Mouse (Mus musculus): ENCODE measurements around the gene Plxna4.

Plxna4 gene

GRCm38 (mm10) chr6:32588056-32588671 is at the start of gene Plxna4:
TSS of gene Plxna4 (minus strand) at chr6:32588192.
- DNase-seq (ENCODE audit: low spot score in 2 of 2), result peak in 1 of 2 experiments; percentile 64

GRCm38 (mm10) chr6:32637568-32638183 is 49.7 kb upstream of the Plxna4 start:
- DNase-seq (ENCODE audit: low spot score in 2 of 2), result no peak

- no peak for DNase-seq (ENCODE audit: low spot score in 2 of 2)
These were observed 22.7 kb upstream of the Plxna4 start for GRCm38 (mm10) chr6:32610712-32611111.

- DNase-seq (ENCODE audit: low spot score in 2 of 2), result no peak
These were observed 18.8 kb upstream of the Plxna4 start for GRCm38 (mm10) chr6:32606787-32607186.

GRCm38 (mm10) chr6:32605581-32605980 is 17.6 kb upstream of the Plxna4 start:
- DNase-seq (ENCODE audit: low spot score in 2 of 2), result no peak

GRCm38 (mm10) chr6:32604901-32605300 is 16.9 kb upstream of the Plxna4 start:
- no peak for DNase-seq (ENCODE audit: low spot score in 2 of 2)

- DNase-seq (ENCODE audit: low spot score in 2 of 2), result no peak
These were observed 14.1 kb upstream of the Plxna4 start for GRCm38 (mm10) chr6:32602130-32602529.

GRCm38 (mm10) chr6:32601306-32601705 is 13.3 kb upstream of the Plxna4 start:
- DNase-seq (ENCODE audit: low spot score in 2 of 2), result no peak

GRCm38 (mm10) chr6:32595591-32595990 is 7.6 kb upstream of the Plxna4 start:
- DNase-seq (ENCODE audit: low spot score in 2 of 2), result no peak

- DNase-seq (ENCODE audit: low spot score in 2 of 2), result peak; percentile 47 to 81
These were observed 3.2 kb upstream of the Plxna4 start for GRCm38 (mm10) chr6:32590979-32591758.

GRCm38 (mm10) chr6:32589632-32590031 is 1.6 kb upstream of the Plxna4 start:
- no peak for DNase-seq (ENCODE audit: low spot score in 2 of 2)

GRCm38 (mm10) chr6:32587136-32588009 is 619 bp downstream of the Plxna4 start:
- peak; percentile 28 to 56 for DNase-seq (ENCODE audit: low spot score in 2 of 2)

GRCm38 (mm10) chr6:32586821-32587135 is 1.2 kb downstream of the Plxna4 start:
- DNase-seq (ENCODE audit: low spot score in 2 of 2), result no peak

- peak in 1 of 2 experiments; percentile 52 for DNase-seq (ENCODE audit: low spot score in 2 of 2)
These were observed 1.6 kb downstream of the Plxna4 start for GRCm38 (mm10) chr6:32586390-32586789.

GRCm38 (mm10) chr6:32585211-32585610 is 2.8 kb downstream of the Plxna4 start:
- DNase-seq (ENCODE audit: low spot score in 2 of 2), result no peak

- no peak for DNase-seq (ENCODE audit: low spot score in 2 of 2)
These were observed 3.6 kb downstream of the Plxna4 start for GRCm38 (mm10) chr6:32584243-32584880.

- no peak for DNase-seq (ENCODE audit: low spot score in 2 of 2)
These were observed 4.4 kb downstream of the Plxna4 start for GRCm38 (mm10) chr6:32583582-32583981.

- DNase-seq (ENCODE audit: low spot score in 2 of 2), result no peak
These were observed 16.5 kb downstream of the Plxna4 start for GRCm38 (mm10) chr6:32571485-32571884.

- DNase-seq (ENCODE audit: low spot score in 2 of 2), result no peak
These were observed 17.5 kb downstream of the Plxna4 start for GRCm38 (mm10) chr6:32570445-32570844.

- no peak for DNase-seq (ENCODE audit: low spot score in 2 of 2)
These were observed 18.1 kb downstream of the Plxna4 start for GRCm38 (mm10) chr6:32569919-32570318.

- no peak for DNase-seq (ENCODE audit: low spot score in 2 of 2)
These were observed 41.1 kb downstream of the Plxna4 start for GRCm38 (mm10) chr6:32546915-32547314.

Measured in urinary bladder, postnatal 4 days (tissue).